In the genomic region with DNA sequence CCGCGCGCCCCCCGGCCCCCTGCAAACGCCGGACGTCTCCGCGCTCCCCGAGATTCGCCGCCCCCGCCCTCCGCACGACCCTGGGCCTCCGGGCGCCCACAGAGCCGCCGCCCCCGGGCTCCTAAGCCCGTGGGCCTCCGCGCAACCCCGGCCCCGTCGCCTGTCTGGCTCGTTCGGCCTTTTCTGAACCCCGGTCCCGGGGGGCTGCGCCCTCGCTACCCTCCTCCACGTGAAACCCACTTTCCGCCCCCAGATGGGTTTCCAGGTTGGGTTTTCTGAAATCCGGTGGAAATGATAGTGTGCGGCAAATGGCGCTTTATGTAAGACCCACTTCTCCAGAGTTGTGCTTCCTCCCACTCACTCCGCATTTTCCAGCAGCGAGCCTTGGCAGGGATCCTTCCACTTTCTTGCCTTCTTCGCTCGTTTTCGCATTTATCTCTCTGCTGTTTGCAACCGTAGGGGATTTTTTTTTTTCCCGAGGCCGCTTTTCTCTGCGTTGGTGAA, we compare ENCODE assay signal across 8 mouse cellular contexts. TPM values are rescaled to one million over a fixed set of nuclear protein-coding genes. Genes with fewer than 3 reads are reported as not detected.
DNase-seq lines count a peak whose midpoint lies in the region; ATAC-seq and TF ChIP-seq lines count a peak whose summit lies in the region.

No protein-coding gene starts in this region.

- peak; percentile 37 for DNase-seq in forebrain, embryonic 14.5 days (ENCODE audit: low spot score)
- DNase-seq in heart, postnatal 10 days: peak; percentile 60 to 65
- peak; percentile 65 to 82 for DNase-seq in layer of hippocampus, adult 18-20 months (ENCODE audit: low spot score in 2 of 2)
- peak; percentile 72 for DNase-seq in testis, postnatal 10 days (ENCODE audit: low spot score)

- intact Hi-C loops in heart, postnatal 10 days (cut with DNase I): loop anchor here (1.0 to 10.0 kb wide), 5 partner anchors 52 to 207 kb away; a partner anchor contains a TSS

- no peaks in the 10 kb centered on the region for H3K27me3 ChIP-seq in E14TG2a.4 (ENCODE audit: insufficient read depth, low read length)
- H3K27me3 ChIP-seq in forebrain, embryonic 14.5 days (replicated peaks; ENCODE audit: control insufficient read depth, insufficient read depth, low read length): no peaks in the 10 kb centered on the region
- no peaks in the 10 kb centered on the region for H3K27me3 ChIP-seq in liver, embryonic 16.5 days (ENCODE audit: control insufficient read depth, insufficient read depth, low read depth, low read length)
- no peaks in the 10 kb centered on the region for H3K27me3 ChIP-seq in neural tube, embryonic 14.5 days (ENCODE audit: control insufficient read depth, insufficient read depth, low read length)

- H3K9me3 ChIP-seq in E14TG2a.4 (ENCODE audit: low read length): no peaks in the 10 kb centered on the region
- no peaks in the 10 kb centered on the region for H3K9me3 ChIP-seq in forebrain, embryonic 14.5 days (replicated peaks; ENCODE audit: control insufficient read depth, low read length)
- H3K9me3 ChIP-seq in liver, embryonic 16.5 days (replicated peaks; ENCODE audit: control insufficient read depth, low read length): no peaks in the 10 kb centered on the region
- H3K9me3 ChIP-seq in neural tube, embryonic 14.5 days (ENCODE audit: control insufficient read depth, low read length): no peaks in the 10 kb centered on the region

- H3K4me1 ChIP-seq in E14TG2a.4 (replicated peaks; ENCODE audit: low read depth, low read length): peaks cover 44% of the 10 kb centered on the region
- peaks cover 18% of the 10 kb centered on the region for H3K4me1 ChIP-seq in brown adipose tissue, adult 24 weeks (ENCODE audit: control insufficient read depth, insufficient read depth, insufficient read length, low read length)
- H3K4me1 ChIP-seq in forebrain, embryonic 14.5 days (ENCODE audit: control insufficient read depth, insufficient read depth, low read length): peaks cover 15% of the 10 kb centered on the region
- H3K4me1 ChIP-seq in liver, embryonic 16.5 days (ENCODE audit: control insufficient read depth, low read depth, low read length): peaks cover 11% of the 10 kb centered on the region
- peaks cover 17% of the 10 kb centered on the region for H3K4me1 ChIP-seq in neural tube, embryonic 14.5 days (ENCODE audit: control insufficient read depth, insufficient read depth, low read length)

- H3K4me2 ChIP-seq in forebrain, embryonic 14.5 days (ENCODE audit: low read length): peak overlapping the region; percentile 68
- H3K4me2 ChIP-seq in liver, embryonic 16.5 days (ENCODE audit: low read depth, low read length): peak overlapping the region; percentile 97
- peak overlapping the region; percentile 73 for H3K4me2 ChIP-seq in neural tube, embryonic 14.5 days (ENCODE audit: low read depth, low read length)

- TF ChIP-seq CTCF in E14TG2a.4 (conservative IDR thresholded peaks at IDR 0.05; ENCODE audit: low read length): no peak

- 0 out of 2 replicates have a peak, but pooled peaks have one; percentile 0 for ATAC-seq in forebrain, embryonic 14.5 days
- ATAC-seq in liver, embryonic 16.5 days (ENCODE audit: low read depth): peak; percentile 31
- ATAC-seq in neural tube, embryonic 14.5 days (ENCODE audit: low read depth): peak; percentile 38

- peak overlapping the region; percentile 98 for H3K9ac ChIP-seq in forebrain, embryonic 14.5 days (ENCODE audit: low read length)
- peak overlapping the region; percentile 92 for H3K9ac ChIP-seq in liver, embryonic 16.5 days (ENCODE audit: low read depth, low read length)
- H3K9ac ChIP-seq in neural tube, embryonic 14.5 days (replicated peaks; ENCODE audit: low read depth, low read length): peak overlapping the region; percentile 98

- peak overlapping the region; percentile 96 for H3K4me3 ChIP-seq in E14TG2a.4 (replicated peaks; ENCODE audit: low read length)
- peak overlapping the region; percentile 93 for H3K4me3 ChIP-seq in brown adipose tissue, adult 24 weeks (ENCODE audit: insufficient read depth, low read depth, low read length)
- H3K4me3 ChIP-seq in forebrain, embryonic 14.5 days (ENCODE audit: low read depth, low read length): peak overlapping the region; percentile 92
- peak overlapping the region; percentile 93 for H3K4me3 ChIP-seq in liver, embryonic 16.5 days (ENCODE audit: low read depth, low read length)
- H3K4me3 ChIP-seq in neural tube, embryonic 14.5 days (ENCODE audit: low read depth, low read length): peak overlapping the region; percentile 97

- H3K27ac ChIP-seq in brown adipose tissue, adult 24 weeks (replicated peaks; ENCODE audit: low read depth, low read length): peak overlapping the region; percentile 72
- H3K27ac ChIP-seq in forebrain, embryonic 14.5 days (ENCODE audit: low read depth, low read length): peak overlapping the region; percentile 94
- H3K27ac ChIP-seq in liver, embryonic 16.5 days (ENCODE audit: low read length): peak overlapping the region; percentile 91
- H3K27ac ChIP-seq in neural tube, embryonic 14.5 days (ENCODE audit: low read depth, low read length): peak overlapping the region; percentile 96

- no peaks in the 10 kb centered on the region for H3K36me3 ChIP-seq in E14TG2a.4 (ENCODE audit: insufficient read depth, low read length)
- no peaks in the 10 kb centered on the region for H3K36me3 ChIP-seq in forebrain, embryonic 14.5 days (ENCODE audit: control insufficient read depth, insufficient read depth, low read length)
- no peaks in the 10 kb centered on the region for H3K36me3 ChIP-seq in liver, embryonic 16.5 days (ENCODE audit: control insufficient read depth, insufficient read depth)
- no peaks in the 10 kb centered on the region for H3K36me3 ChIP-seq in neural tube, embryonic 14.5 days (ENCODE audit: control insufficient read depth, insufficient read depth, low read length)

- WGBS in forebrain, embryonic 14.5 days: under 1% methylated on average over 45 of the region's 46 CpGs
- under 1% methylated on average over 33 of the region's 46 CpGs for WGBS in liver, embryonic 16.5 days (ENCODE audit: insufficient replicate concordance)
- under 1% methylated on average over 28 of the region's 46 CpGs for WGBS in neural tube, embryonic 14.5 days

RNA-seq across cellular contexts. Expression of a gene that starts 0.7 kb away (rescaled TPM):
- 40.5 and 45.0 TPM in 2 replicates for polyA plus RNA-seq in brown adipose tissue, adult 24 weeks (2012; ENCODE audit: insufficient read depth, insufficient read length, missing spikeins)
- polyA plus RNA-seq in forebrain, embryonic 14.5 days (2014; fragmentation: Nextera tagmentation; extraction: Ambion mirVana): 126 and 153 TPM in 2 replicates
- total RNA-seq in heart, postnatal 10 days (2021): 10 to 100 TPM; 77.6 to 80.8 TPM
- total RNA-seq in layer of hippocampus, adult 18-20 months (2021): 100 to 1,000 TPM; 880 to 937 TPM
- polyA plus RNA-seq in liver, embryonic 16.5 days (2015; fragmentation: Nextera tagmentation; extraction: Ambion mirVana): 25.0 and 26.6 TPM in 2 replicates
- polyA plus RNA-seq in neural tube, embryonic 14.5 days (2014; fragmentation: Nextera tagmentation; extraction: Ambion mirVana): 258 and 262 TPM in 2 replicates

RNA-seq across cellular contexts. Expression of a gene that starts 22.1 kb away (rescaled TPM):
- polyA plus RNA-seq in brown adipose tissue, adult 24 weeks (2012; ENCODE audit: insufficient read depth, insufficient read length, missing spikeins): 21.1 and 21.2 TPM in 2 replicates
- 22.3 and 25.1 TPM in 2 replicates for polyA plus RNA-seq in forebrain, embryonic 14.5 days (2014; fragmentation: Nextera tagmentation; extraction: Ambion mirVana)
- total RNA-seq in heart, postnatal 10 days (2021): 10 to 100 TPM in 1 of 2 experiments, 1 to 10 TPM in 1; 7.8 to 11.5 TPM
- total RNA-seq in layer of hippocampus, adult 18-20 months (2021): 10 to 100 TPM; 11.8 TPM
- polyA plus RNA-seq in liver, embryonic 16.5 days (2015; fragmentation: Nextera tagmentation; extraction: Ambion mirVana): 7.9 and 9.4 TPM in 2 replicates
- 18.4 and 20.4 TPM in 2 replicates for polyA plus RNA-seq in neural tube, embryonic 14.5 days (2014; fragmentation: Nextera tagmentation; extraction: Ambion mirVana)

RNA-seq across cellular contexts. Expression of a gene that starts 51.6 kb away (rescaled TPM):
- 56.6 and 63.8 TPM in 2 replicates for polyA plus RNA-seq in brown adipose tissue, adult 24 weeks (2012; ENCODE audit: insufficient read depth, insufficient read length, missing spikeins)
- polyA plus RNA-seq in forebrain, embryonic 14.5 days (2014; fragmentation: Nextera tagmentation; extraction: Ambion mirVana): 50.2 and 50.4 TPM in 2 replicates
- total RNA-seq in heart, postnatal 10 days (2021): 10 to 100 TPM; 32.1 to 32.3 TPM
- 10 to 100 TPM; 26.1 to 28.6 TPM for total RNA-seq in layer of hippocampus, adult 18-20 months (2021)
- polyA plus RNA-seq in liver, embryonic 16.5 days (2015; fragmentation: Nextera tagmentation; extraction: Ambion mirVana): 21.5 and 28.5 TPM in 2 replicates
- 52.6 and 56.1 TPM in 2 replicates for polyA plus RNA-seq in neural tube, embryonic 14.5 days (2014; fragmentation: Nextera tagmentation; extraction: Ambion mirVana)

Comparison
In these comparisons a context has a peak if more than half of its experiments do, and no peak if none do; other contexts are left out.
1. Peak in every context shown above with its lines: DNase-seq, ATAC-seq, H3K4me3 ChIP-seq and H3K27ac ChIP-seq.